Mouse (Mus musculus): Measurements from ENCODE around the gene Siglech. TPM values are rescaled to one million over a fixed set of nuclear protein-coding genes. Genes with fewer than 3 reads are reported as not detected.

Siglech gene
- total RNA-seq, 1 experiment from 2014 or later: not detected

- ATAC-seq (replicated peaks in 1 of 2; ENCODE audit: insufficient read depth in 1 of 2, low FRiP score in 2 of 2, low TSS enrichment in 1 of 2, low read depth in 1 of 2, poor library complexity in 2 of 2, severe bottlenecking in 2 of 2): no peak
These were observed 42.0 kb downstream of the Siglech start for GRCm38 (mm10) chr7:55809967-55810366.

- ATAC-seq (replicated peaks in 1 of 2; ENCODE audit: insufficient read depth in 1 of 2, low FRiP score in 2 of 2, low TSS enrichment in 1 of 2, low read depth in 1 of 2, poor library complexity in 2 of 2, severe bottlenecking in 2 of 2): no peak
These were observed 56.5 kb downstream of the Siglech start for GRCm38 (mm10) chr7:55824468-55824867.

- no peak for ATAC-seq (replicated peaks in 1 of 2; ENCODE audit: insufficient read depth in 1 of 2, low FRiP score in 2 of 2, low TSS enrichment in 1 of 2, low read depth in 1 of 2, poor library complexity in 2 of 2, severe bottlenecking in 2 of 2)
These were observed 59.6 kb downstream of the Siglech start for GRCm38 (mm10) chr7:55827551-55827950.

Other genes starting within 250 kb of the Siglech start
- 38.2 and 42.5 TPM in 2 replicates for gene Tubgcp5, start 26.0 kb downstream of the Siglech start, total RNA-seq (2017)
- 42.8 and 59.9 TPM in 2 replicates for gene Cyfip1, start 73.6 kb downstream of the Siglech start, total RNA-seq (2017)
- gene Nipa2, start 194.3 kb downstream of the Siglech start, total RNA-seq (2017): 32.5 and 36.2 TPM in 2 replicates

All from hematopoietic stem cell, adult 5-6 weeks (primary cell).